Mouse (Mus musculus) central nervous system, embryonic 18 days (tissue): Measurements from ENCODE around the gene Gm28038. TPM values are rescaled to one million over a fixed set of nuclear protein-coding genes. Genes with fewer than 3 reads are reported as not detected.

Experiments
- polyA plus RNA-seq: library from polyadenylated mRNA; depleted of rRNA; stranded (reverse); fragments of >200 nt; gene quantifications from 2 replicates; pipeline ENCODE4 v1.2.3, GENCODE M21; 2012; rRNA removed

The Gm28038 gene
- not detected in 2 replicates for polyA plus RNA-seq

DNA sequence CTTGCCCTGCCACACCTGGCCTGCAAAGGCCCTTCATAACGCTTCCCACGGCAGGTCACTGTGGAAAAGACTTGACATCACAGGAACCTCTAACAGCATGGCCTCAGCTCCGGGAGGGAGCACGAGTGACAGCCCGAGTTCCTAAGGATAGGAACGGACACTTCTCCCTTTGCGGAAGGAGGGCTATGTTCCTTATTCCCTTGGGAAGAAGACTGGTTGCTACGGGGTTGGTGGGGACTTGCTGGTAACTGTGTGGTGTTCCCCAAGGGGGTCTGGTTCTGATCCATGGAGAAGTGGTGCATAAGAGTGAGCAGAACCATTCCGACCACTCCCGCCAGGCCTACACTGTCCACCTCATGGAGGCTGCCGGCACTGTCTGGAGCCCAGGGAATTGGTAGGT lies at the start of gene Gm28038:
Gene Gm28038, plus strand, starts transcription at position 301 of the 400 bp plus-strand sequence.

DNA sequence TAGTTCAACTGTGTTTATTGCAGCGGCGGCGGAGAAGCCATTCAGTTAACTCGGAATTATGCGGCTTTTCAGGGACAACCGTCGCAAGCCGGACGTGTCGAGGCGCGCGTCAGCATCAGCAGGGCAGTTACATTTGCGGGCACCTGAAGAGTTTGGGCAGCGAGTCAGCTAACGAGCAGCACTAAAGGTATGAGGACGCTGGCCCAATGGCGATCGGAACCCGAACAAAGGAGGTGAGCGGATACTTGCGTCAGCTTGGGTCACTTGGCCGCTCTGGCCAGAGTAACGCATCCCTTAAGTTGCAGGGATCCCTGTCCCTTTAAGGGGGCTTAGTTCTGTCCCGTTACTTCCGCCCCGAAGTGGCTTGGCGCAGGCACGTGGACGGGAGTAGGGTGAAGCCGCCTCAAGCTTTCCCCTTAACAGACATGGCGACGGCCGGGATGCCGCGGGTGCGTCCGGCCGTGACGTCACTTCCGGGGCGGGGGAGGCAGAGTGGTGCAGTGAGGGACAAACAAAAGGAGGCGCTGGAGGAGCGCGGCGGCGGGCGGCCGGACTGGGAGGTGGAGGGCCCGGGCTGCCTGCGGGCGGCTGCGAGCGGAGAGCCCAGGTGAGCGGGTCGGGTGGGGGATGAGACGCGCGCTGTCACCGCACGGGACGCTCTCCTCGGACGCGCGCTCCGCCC lies 43.5 kb upstream of the Gm28038 start, which contains the start of gene Lrrc8a:
Gene Lrrc8a, plus strand, starts transcription at position 517 of the 682 bp plus-strand sequence.

DNA sequence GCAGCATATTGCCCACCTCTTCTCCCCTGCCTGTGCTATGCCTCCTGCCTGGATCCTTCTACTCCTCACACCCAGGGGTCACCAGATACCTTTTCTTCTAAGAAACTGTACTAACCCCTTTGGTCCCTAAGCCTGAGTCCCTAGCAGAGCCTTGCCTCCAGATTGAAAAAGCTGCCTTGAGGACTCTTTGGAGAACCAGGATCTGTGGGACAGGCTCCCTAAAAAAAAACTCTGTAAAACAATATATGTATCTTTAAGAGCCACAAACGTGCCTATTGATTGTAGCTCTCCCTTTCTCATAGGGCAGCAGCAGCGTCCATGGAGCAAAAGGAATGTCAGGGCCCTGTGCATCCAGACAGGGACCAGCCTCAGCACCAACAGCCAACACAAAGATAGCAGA lies 40.6 kb upstream of the Gm28038 start, which contains the start of gene Gm28035:
Gene Gm28035, plus strand, starts transcription at position 301 of the 400 bp plus-strand sequence.

DNA sequence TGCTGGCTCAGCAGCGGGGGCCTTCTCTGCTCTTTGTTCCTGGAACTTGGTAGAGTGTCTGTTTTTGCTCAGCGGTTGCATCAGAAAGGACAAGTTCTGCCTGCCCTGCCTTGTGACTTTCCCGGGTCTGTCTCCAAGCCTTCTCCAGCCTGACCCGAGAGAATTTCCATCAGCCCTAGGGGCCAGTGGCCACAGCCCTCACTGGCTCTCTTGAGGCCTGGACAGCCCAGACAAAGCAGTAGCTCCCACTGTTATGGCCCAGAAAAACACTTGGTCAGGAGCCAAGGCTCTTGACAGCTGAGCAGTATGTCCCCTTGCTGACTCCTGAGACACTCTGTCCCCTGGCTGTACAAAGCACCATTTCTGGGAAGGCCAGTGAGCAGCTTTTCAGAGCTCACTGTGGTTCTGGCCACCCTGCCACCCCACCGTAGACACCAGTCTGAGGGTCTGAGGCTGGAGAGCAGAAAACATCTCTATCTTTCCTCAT lies 15.0 kb upstream of the Gm28038 start, which contains the start of gene Phyhd1:
Gene Phyhd1, plus strand, starts transcription at position 437 of the 487 bp plus-strand sequence.

DNA sequence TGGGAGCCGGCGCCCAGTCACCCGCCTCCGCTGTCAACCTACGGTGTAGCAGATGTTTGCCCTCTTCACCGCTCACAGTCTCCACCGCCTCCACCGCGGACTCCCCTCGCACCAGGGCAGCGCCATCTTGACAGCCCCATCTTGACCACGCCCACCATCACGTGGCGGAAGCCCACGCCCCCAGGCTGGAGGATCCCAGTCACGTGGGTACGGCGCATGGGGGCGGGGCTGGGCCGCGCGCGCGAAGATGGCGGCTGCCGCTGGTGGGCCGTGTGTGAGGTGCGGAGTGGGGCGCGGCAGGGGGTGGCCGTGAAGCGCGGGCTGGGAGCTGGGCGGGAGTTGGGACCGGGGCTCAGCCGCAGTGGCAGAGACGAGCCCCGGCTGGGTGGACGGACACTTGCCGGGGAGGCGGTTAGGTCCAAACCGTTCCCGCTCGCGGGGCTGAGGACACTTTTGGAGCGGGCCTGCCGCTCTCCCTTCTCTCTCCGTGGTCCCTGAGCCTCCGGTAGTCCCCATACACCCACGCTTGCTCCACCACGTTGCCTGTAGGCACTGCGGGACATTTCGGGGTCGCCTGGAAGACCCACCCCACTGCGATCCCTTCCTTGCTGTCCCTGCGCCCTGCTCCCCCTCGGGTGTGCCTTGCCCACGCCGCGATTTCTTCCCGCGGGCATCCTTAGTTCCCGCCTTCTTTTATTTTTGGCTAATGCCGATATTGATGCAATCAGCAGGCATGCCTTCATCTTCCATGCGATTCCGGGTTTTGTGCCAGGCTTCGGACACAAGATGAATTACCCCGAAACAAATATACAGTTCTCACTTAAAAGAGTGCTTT lies 5.6 kb downstream of the Gm28038 start, which contains the start of the genes Dolk and Nup188:
Gene Dolk, minus strand, starts transcription at position 143 of the 835 bp plus-strand sequence.
Gene Nup188, plus strand, starts transcription at position 206 of the 835 bp plus-strand sequence.

Other genes starting within 250 kb of the Gm28038 start
- 78.0 and 78.2 TPM in 2 replicates for gene Wdr34, start 232.2 kb upstream of the Gm28038 start, polyA plus RNA-seq
- 240 and 244 TPM in 2 replicates for gene Set, start 223.7 kb upstream of the Gm28038 start, polyA plus RNA-seq
- gene Pkn3, start 203.4 kb upstream of the Gm28038 start, polyA plus RNA-seq = 2.5 and 3.6 TPM in 2 replicates
- gene Zdhhc12, start 187.4 kb upstream of the Gm28038 start, polyA plus RNA-seq = 33.2 and 34.5 TPM in 2 replicates
- gene Zer1, start 156.5 kb upstream of the Gm28038 start, polyA plus RNA-seq = 85.6 and 91.8 TPM in 2 replicates
- 65.5 and 66.5 TPM in 2 replicates for gene Tbc1d13, start 147.3 kb upstream of the Gm28038 start, polyA plus RNA-seq
- gene Endog, start 109.5 kb upstream of the Gm28038 start, polyA plus RNA-seq = 19.5 and 22.3 TPM in 2 replicates
- gene Spout1, start 102.6 kb upstream of the Gm28038 start, polyA plus RNA-seq = 49.3 and 50.9 TPM in 2 replicates
- gene Kyat1, start 75.2 kb upstream of the Gm28038 start, polyA plus RNA-seq = 28.2 and 29.4 TPM in 2 replicates
- 28.7 and 30.2 TPM in 2 replicates for gene Lrrc8a, start 43.3 kb upstream of the Gm28038 start, polyA plus RNA-seq
- 15.4 and 20.4 TPM in 2 replicates for gene Gm28035, start 40.5 kb upstream of the Gm28038 start, polyA plus RNA-seq
- gene Phyhd1, start 14.8 kb upstream of the Gm28038 start, polyA plus RNA-seq = 19.5 and 22.7 TPM in 2 replicates
- 13.8 and 15.8 TPM in 2 replicates for gene Dolk, start 5.3 kb downstream of the Gm28038 start, polyA plus RNA-seq
- 28.2 and 32.9 TPM in 2 replicates for gene Nup188, start 5.4 kb downstream of the Gm28038 start, polyA plus RNA-seq
- gene Sh3glb2, start 78.3 kb downstream of the Gm28038 start, polyA plus RNA-seq = 358 and 371 TPM in 2 replicates
- gene Miga2, start 83.2 kb downstream of the Gm28038 start, polyA plus RNA-seq = 45.2 and 45.4 TPM in 2 replicates
- 70.3 and 73.3 TPM in 2 replicates for gene Dolpp1, start 111.2 kb downstream of the Gm28038 start, polyA plus RNA-seq
- 28.6 and 30.9 TPM in 2 replicates for gene Crat, start 134.8 kb downstream of the Gm28038 start, polyA plus RNA-seq
- gene Ptpa, start 135.0 kb downstream of the Gm28038 start, polyA plus RNA-seq = 130 and 132 TPM in 2 replicates
- 15.8 and 18.3 TPM in 2 replicates for gene Ier5l, start 193.2 kb downstream of the Gm28038 start, polyA plus RNA-seq